Mouse (Mus musculus): ENCODE measurements at regions not wholly inside any gene's neighbourhood (a gene's known extent, or its start where the extent isn't known, plus 50 kb on each side); places are given as distances from the start of the nearest gene placed in this dataset.

GRCm38 (mm10) chr5:106191141-106191540 is 266.8 kb downstream of the Barhl2 start:
- H3K4me1 ChIP-seq (ENCODE audit: control insufficient read depth, insufficient read depth, low read length), result no peaks in the 10 kb centered on the region
- no peak overlapping the region for H3K4me3 ChIP-seq (ENCODE audit: insufficient read depth, low read depth, low read length)
- WGBS, result 88% methylated on average over 11 of the region's 11 CpGs
- H3K27ac ChIP-seq (ENCODE audit: insufficient read depth, low read depth, low read length), result no peak overlapping the region
- TF ChIP-seq POLR2A (IDR thresholded peaks at IDR 0.05; ENCODE audit: insufficient read depth, low read depth, low read length), result no peak
- TF ChIP-seq CTCF (IDR thresholded peaks at IDR 0.05; ENCODE audit: insufficient read depth, low read depth, low read length), result no peak

GRCm38 (mm10) chr5:106181726-106182125 is 276.2 kb downstream of the Barhl2 start:
- Histone ChIP-seq H3K4me1 (ENCODE audit: control insufficient read depth, insufficient read depth, low read length) (peaks cover 3% of the 10 kb centered on the region; the same call in 1 of the 2 replicates), H3K27ac (ENCODE audit: insufficient read depth, low read depth, low read length) (no peak overlapping the region), H3K4me3 (ENCODE audit: insufficient read depth, low read depth, low read length) (no peak overlapping the region)
- 90% methylated on average over 23 of the region's 23 CpGs for WGBS
- TF ChIP-seq POLR2A (IDR thresholded peaks at IDR 0.05; ENCODE audit: insufficient read depth, low read depth, low read length) (no peak), CTCF (IDR thresholded peaks at IDR 0.05; ENCODE audit: insufficient read depth, low read depth, low read length) (no peak)

- H3K4me1 ChIP-seq (ENCODE audit: control insufficient read depth, insufficient read depth, low read length), result peaks cover 5% of the 10 kb centered on the region
- WGBS, result 39% methylated on average over 3 of the region's 3 CpGs
- no peak overlapping the region for H3K4me3 ChIP-seq (ENCODE audit: insufficient read depth, low read depth, low read length)
- no peak for TF ChIP-seq POLR2A (IDR thresholded peaks at IDR 0.05; ENCODE audit: insufficient read depth, low read depth, low read length)
- no peak for TF ChIP-seq CTCF (IDR thresholded peaks at IDR 0.05; ENCODE audit: insufficient read depth, low read depth, low read length)
- H3K27ac ChIP-seq (ENCODE audit: insufficient read depth, low read depth, low read length), result no peak overlapping the region
Observed at GRCm38 (mm10) chr5:106172162-106172561, 285.8 kb downstream of the Barhl2 start.

GRCm38 (mm10) chr5:106170405-106170804 is 287.6 kb downstream of the Barhl2 start:
- Histone ChIP-seq H3K4me3 (ENCODE audit: insufficient read depth, low read depth, low read length) (no peak overlapping the region), H3K27ac (ENCODE audit: insufficient read depth, low read depth, low read length) (no peak overlapping the region), H3K4me1 (ENCODE audit: control insufficient read depth, insufficient read depth, low read length) (peaks cover 5% of the 10 kb centered on the region)
- 81% methylated on average over 4 of the region's 4 CpGs for WGBS
- no peak for TF ChIP-seq POLR2A (IDR thresholded peaks at IDR 0.05; ENCODE audit: insufficient read depth, low read depth, low read length)
- no peak for TF ChIP-seq CTCF (IDR thresholded peaks at IDR 0.05; ENCODE audit: insufficient read depth, low read depth, low read length)

GRCm38 (mm10) chr5:106167556-106167955 is 290.4 kb downstream of the Barhl2 start:
- Histone ChIP-seq H3K4me1 (ENCODE audit: control insufficient read depth, insufficient read depth, low read length) (peaks cover 5% of the 10 kb centered on the region), H3K27ac (ENCODE audit: insufficient read depth, low read depth, low read length) (no peak overlapping the region), H3K4me3 (ENCODE audit: insufficient read depth, low read depth, low read length) (no peak overlapping the region)
- TF ChIP-seq CTCF (IDR thresholded peaks at IDR 0.05; ENCODE audit: insufficient read depth, low read depth, low read length), result no peak
- TF ChIP-seq POLR2A (IDR thresholded peaks at IDR 0.05; ENCODE audit: insufficient read depth, low read depth, low read length), result no peak
- WGBS, result 73% methylated on average over 11 of the region's 11 CpGs

GRCm38 (mm10) chr5:106166266-106166665 is 289.9 kb downstream of the Zfp326 start:
- no peak overlapping the region for H3K4me3 ChIP-seq (ENCODE audit: insufficient read depth, low read depth, low read length)
- TF ChIP-seq CTCF (IDR thresholded peaks at IDR 0.05; ENCODE audit: insufficient read depth, low read depth, low read length) (no peak), POLR2A (IDR thresholded peaks at IDR 0.05; ENCODE audit: insufficient read depth, low read depth, low read length) (no peak)
- H3K4me1 ChIP-seq (ENCODE audit: control insufficient read depth, insufficient read depth, low read length), result no peaks in the 10 kb centered on the region
- no peak overlapping the region for H3K27ac ChIP-seq (ENCODE audit: insufficient read depth, low read depth, low read length)
- WGBS, result 76% methylated on average over 5 of the region's 5 CpGs

GRCm38 (mm10) chr5:106164190-106164589 is 287.8 kb downstream of the Zfp326 start:
- H3K4me1 ChIP-seq (ENCODE audit: control insufficient read depth, insufficient read depth, low read length), result no peaks in the 10 kb centered on the region
- TF ChIP-seq POLR2A (IDR thresholded peaks at IDR 0.05; ENCODE audit: insufficient read depth, low read depth, low read length) (no peak), CTCF (IDR thresholded peaks at IDR 0.05; ENCODE audit: insufficient read depth, low read depth, low read length) (no peak)
- WGBS, result 59% methylated on average over 8 of the region's 8 CpGs
- no peak overlapping the region for H3K27ac ChIP-seq (ENCODE audit: insufficient read depth, low read depth, low read length)
- no peak overlapping the region for H3K4me3 ChIP-seq (ENCODE audit: insufficient read depth, low read depth, low read length)

- H3K27ac ChIP-seq (ENCODE audit: insufficient read depth, low read depth, low read length), result no peak overlapping the region
- 30% methylated on average over 12 of the region's 12 CpGs for WGBS
- H3K4me3 ChIP-seq (ENCODE audit: insufficient read depth, low read depth, low read length), result no peak overlapping the region
- no peaks in the 10 kb centered on the region for H3K4me1 ChIP-seq (ENCODE audit: control insufficient read depth, insufficient read depth, low read length)
- TF ChIP-seq POLR2A (IDR thresholded peaks at IDR 0.05; ENCODE audit: insufficient read depth, low read depth, low read length), result no peak
- TF ChIP-seq CTCF (IDR thresholded peaks at IDR 0.05; ENCODE audit: insufficient read depth, low read depth, low read length), result no peak
Observed at GRCm38 (mm10) chr5:106162981-106163653, 286.8 kb downstream of the Zfp326 start.

- Histone ChIP-seq H3K27ac (ENCODE audit: insufficient read depth, low read depth, low read length) (no peak overlapping the region), H3K4me1 (ENCODE audit: control insufficient read depth, insufficient read depth, low read length) (no peaks in the 10 kb centered on the region), H3K4me3 (ENCODE audit: insufficient read depth, low read depth, low read length) (no peak overlapping the region)
- TF ChIP-seq POLR2A (IDR thresholded peaks at IDR 0.05; ENCODE audit: insufficient read depth, low read depth, low read length) (no peak), CTCF (IDR thresholded peaks at IDR 0.05; ENCODE audit: insufficient read depth, low read depth, low read length) (no peak)
Observed at GRCm38 (mm10) chr5:106139109-106139508, 262.7 kb downstream of the Zfp326 start.
